Mouse (Mus musculus): Measurements from ENCODE around the gene Kbtbd7. TPM values are rescaled to one million over a fixed set of nuclear protein-coding genes. Genes with fewer than 3 reads are reported as not detected.

Gene Kbtbd7
- total RNA-seq (2021), result 1 to 10 TPM; 8.9 to 9.1 TPM
- long read RNA-seq, experiment 1, full-length matches to known transcripts, result 7 of 7 reads
- long read RNA-seq, experiment 1, partial matches to known transcripts, result 0 of 7 reads
- long read RNA-seq, experiment 1, other reads (novel, unspliced or antisense), result 0 of 7 reads
- long read RNA-seq, experiment 2, full-length matches to known transcripts, result 3 of 3 reads
- long read RNA-seq, experiment 2, partial matches to known transcripts, result 0 of 3 reads
- long read RNA-seq, experiment 2, other reads (novel, unspliced or antisense), result 0 of 3 reads

GRCm38 (mm10) chr14:79425979-79426729 is at the start of gene Kbtbd7:
Gene Kbtbd7, plus strand, starts transcription at chr14:79426511.
- DNase-seq, result peak; percentile 96 to 98

GRCm38 (mm10) chr14:79377041-79377440 is 49.3 kb upstream of the Kbtbd7 start:
- DNase-seq, result no peak

- no peak for DNase-seq
Observed at GRCm38 (mm10) chr14:79383120-79383519, 43.2 kb upstream of the Kbtbd7 start.

GRCm38 (mm10) chr14:79388304-79388703 is 38.0 kb upstream of the Kbtbd7 start:
- DNase-seq, result no peak

GRCm38 (mm10) chr14:79389438-79390264 is 36.7 kb upstream of the Kbtbd7 start:
- peak; percentile 58 to 68 for DNase-seq

- DNase-seq, result peak; percentile 96
Observed at GRCm38 (mm10) chr14:79390265-79390926, 35.9 kb upstream of the Kbtbd7 start, which contains the start of gene Naa16. Gene Naa16, minus strand, starts transcription at chr14:79390778.

GRCm38 (mm10) chr14:79393289-79393688 is 33.0 kb upstream of the Kbtbd7 start:
- no peak for DNase-seq

GRCm38 (mm10) chr14:79394564-79394963 is 31.7 kb upstream of the Kbtbd7 start:
- peak; percentile 29 to 48 for DNase-seq

GRCm38 (mm10) chr14:79397321-79398122 is 28.8 kb upstream of the Kbtbd7 start, which contains the start of gene Mtrf1:
Gene Mtrf1, plus strand, starts transcription at chr14:79397772.
- peak; percentile 76 to 84 for DNase-seq

- DNase-seq, result no peak
Observed at GRCm38 (mm10) chr14:79407641-79408040, 18.7 kb upstream of the Kbtbd7 start.

- peak in 1 of 2 experiments; percentile 9 for DNase-seq
Observed at GRCm38 (mm10) chr14:79409278-79409830, 17.0 kb upstream of the Kbtbd7 start.

GRCm38 (mm10) chr14:79410662-79411061 is 15.6 kb upstream of the Kbtbd7 start:
- DNase-seq, result no peak

GRCm38 (mm10) chr14:79413121-79413520 is 13.2 kb upstream of the Kbtbd7 start:
- no peak for DNase-seq

- DNase-seq, result no peak
Observed at GRCm38 (mm10) chr14:79420083-79420685, 6.1 kb upstream of the Kbtbd7 start.

GRCm38 (mm10) chr14:79426730-79427365 is 537 bp downstream of the Kbtbd7 start:
- DNase-seq, result peak in 1 of 2 experiments; percentile 28

GRCm38 (mm10) chr14:79434068-79434467 is 7.8 kb downstream of the Kbtbd7 start:
- DNase-seq, result no peak

- no peak for DNase-seq
Observed at GRCm38 (mm10) chr14:79440655-79441054, 14.3 kb downstream of the Kbtbd7 start.

GRCm38 (mm10) chr14:79441441-79441840 is 15.1 kb downstream of the Kbtbd7 start:
- DNase-seq, result no peak

GRCm38 (mm10) chr14:79444601-79445000 is 18.3 kb downstream of the Kbtbd7 start:
- DNase-seq, result no peak
